Comparison of ENCODE assay signal across 29 mouse cellular contexts in genomic region chr1:146850147-146850546, GRCm38 (mm10).
"Had no signal": no experiment of that assay in that cellular context is flagged by ENCODE, and none has a peak within 500 bp of the region (broad histone marks: within the 10 kb centered on the region; RNA-seq: fewer than 3 reads in every experiment).

No protein-coding gene starts in this region.

- H3K36me3 ChIP-seq: heart, embryonic 13.5 days; heart, embryonic 15.5 days; hindbrain, embryonic 13.5 days; hindbrain, embryonic 15.5 days; kidney, embryonic 15.5 days; limb, embryonic 10.5 days; limb, embryonic 12.5 days; liver, embryonic 13.5 days; liver, embryonic 15.5 days had no signal

- H3K9me3 ChIP-seq: heart, embryonic 13.5 days; heart, embryonic 15.5 days; hindbrain, embryonic 13.5 days; hindbrain, embryonic 15.5 days; kidney, embryonic 15.5 days; limb, embryonic 10.5 days; limb, embryonic 12.5 days; liver, embryonic 13.5 days; liver, embryonic 15.5 days had no signal

- H3K9ac ChIP-seq: heart, embryonic 13.5 days; heart, embryonic 15.5 days; hindbrain, embryonic 13.5 days; hindbrain, embryonic 15.5 days; kidney, embryonic 15.5 days; limb, embryonic 12.5 days; liver, embryonic 13.5 days; liver, embryonic 15.5 days; liver, postnatal 0 days had no signal

- ATAC-seq: hindbrain, postnatal 0 days; intestine, embryonic 16.5 days; liver, postnatal 0 days had no signal

- H3K27ac ChIP-seq: heart, adult 2 months; heart, embryonic 13.5 days; heart, embryonic 15.5 days; hindbrain, embryonic 13.5 days; hindbrain, embryonic 15.5 days; hindbrain, postnatal 0 days; kidney, embryonic 15.5 days; kidney, postnatal 0 days; layer of hippocampus, adult 2 months; left cerebral cortex, adult 2 months; limb, embryonic 10.5 days; limb, embryonic 12.5 days; liver, embryonic 13.5 days; liver, embryonic 15.5 days had no signal

- H3K4me2 ChIP-seq: heart, embryonic 11.5 days; heart, embryonic 13.5 days; heart, embryonic 15.5 days; hindbrain, embryonic 13.5 days; hindbrain, embryonic 15.5 days; kidney, embryonic 15.5 days; limb, embryonic 12.5 days; liver, embryonic 11.5 days; liver, embryonic 13.5 days; liver, embryonic 15.5 days had no signal

- H3K27me3 ChIP-seq: heart, embryonic 13.5 days; heart, embryonic 15.5 days; hindbrain, embryonic 13.5 days; hindbrain, embryonic 15.5 days; kidney, embryonic 15.5 days; limb, embryonic 12.5 days; liver, embryonic 13.5 days; liver, embryonic 15.5 days had no signal

- H3K4me3 ChIP-seq: heart, adult 2 months; heart, embryonic 13.5 days; heart, embryonic 15.5 days; hindbrain, embryonic 13.5 days; hindbrain, embryonic 15.5 days; kidney, embryonic 15.5 days; layer of hippocampus, adult 2 months; left cerebral cortex, adult 2 months; limb, embryonic 10.5 days; limb, embryonic 12.5 days; liver, embryonic 13.5 days; liver, embryonic 15.5 days had no signal

- DNase-seq: gastrocnemius, postnatal 14 days; gastrocnemius, postnatal 36 days; heart, adult 11 months; heart, adult 2 months; heart, postnatal 14 days; heart, postnatal 36 days; kidney, adult 11 months; kidney, adult 2 months; kidney, adult 9 months; kidney, postnatal 14 days; kidney, postnatal 36 days; liver; liver, embryonic 13.5 days; liver, postnatal 0 days had no signal

- H3K4me1 ChIP-seq: heart, embryonic 13.5 days; heart, embryonic 15.5 days; hindbrain, embryonic 13.5 days; hindbrain, embryonic 15.5 days; kidney, embryonic 15.5 days; limb, embryonic 10.5 days; limb, embryonic 12.5 days; liver, embryonic 13.5 days; liver, embryonic 15.5 days had no signal
